Mouse (Mus musculus) CH12.LX (cell line): ENCODE data around the gene Kdm2b.

Experiments used
- JUND ChIP-seq: conservative IDR thresholded peaks from 2 replicates; pipeline ENCODE4 v1.6.1; 2011; ENCODE audit warnings: low read depth, low read length, improper control_type of control experiment
- USF1 ChIP-seq: IDR thresholded peaks from 2 replicates; pipeline ENCODE4 v1.6.1; 2014; ENCODE audit warnings: low read depth, mild to moderate bottlenecking, inconsistent platforms, low read length, improper control_type of control experiment
- ZMIZ1 ChIP-seq: IDR thresholded peaks from 2 replicates; pipeline ENCODE4 v1.6.1; 2012; ENCODE audit warnings: low read depth, mild to moderate bottlenecking, inconsistent platforms, low read length, improper control_type of control experiment

- TF ChIP-seq ZMIZ1, result no peak
- no peak for TF ChIP-seq JUND
- no peak for TF ChIP-seq USF1
Observed at GRCm38 (mm10) chr5:123027436-123027835, 37.8 kb upstream of the Kdm2b start.
